Mouse (Mus musculus) C2C12 (cell line): Measurements from ENCODE around the gene Fam205a1. TPM values are rescaled to one million over a fixed set of nuclear protein-coding genes. Genes with fewer than 3 reads are reported as not detected.

Source experiments
- H3K27me3 ChIP-seq: one replicate; pipeline ENCODE4 v1.6.1; 2011; ENCODE audit not compliant: control insufficient read depth, insufficient read depth, insufficient read length
- H3K36me3 ChIP-seq: one replicate; pipeline ENCODE4 v1.6.1; 2011; ENCODE audit not compliant: control insufficient read depth, insufficient read depth
- H3K4me3 ChIP-seq: one replicate; pipeline ENCODE4 v1.5.1; 2011; ENCODE audit warnings: mild to moderate bottlenecking, control low read depth; ENCODE audit not compliant: poor library complexity, insufficient read depth, severe bottlenecking
- H3K79me2 ChIP-seq: one replicate; pipeline ENCODE4 v1.6.1; 2011; ENCODE audit not compliant: control insufficient read depth, insufficient read depth
- H3K79me3 ChIP-seq: one replicate; pipeline ENCODE4 v1.6.1; 2011; ENCODE audit warnings: low read depth, control low read depth
- H3ac ChIP-seq: one replicate; pipeline ENCODE3; 2011; ENCODE audit warnings: low read depth; ENCODE audit not compliant: control insufficient read depth, insufficient read length
- CEBPB ChIP-seq: IDR thresholded peaks from one replicate; pipeline ENCODE4 v1.6.1; 2011; ENCODE audit warnings: low read depth, mild to moderate bottlenecking, control low read depth, moderate library complexity
- CTCF ChIP-seq: IDR thresholded peaks from one replicate; pipeline ENCODE4 v1.5.1; 2011; ENCODE audit not compliant: control insufficient read depth, insufficient read depth, insufficient read length
- FOSL1 ChIP-seq: IDR thresholded peaks from one replicate; pipeline ENCODE4 v1.8.0; 2011; ENCODE audit warnings: mild to moderate bottlenecking, low read length; ENCODE audit not compliant: poor library complexity, insufficient read depth, severe bottlenecking
- MAX ChIP-seq: IDR thresholded peaks from one replicate; pipeline ENCODE4 v1.6.1; 2011; ENCODE audit warnings: mild to moderate bottlenecking, control low read depth
- MYOD1 ChIP-seq: IDR thresholded peaks from one replicate; pipeline ENCODE4 v1.6.1; 2011; ENCODE audit warnings: low read depth; ENCODE audit not compliant: control insufficient read depth, insufficient read length
- MYOG ChIP-seq: IDR thresholded peaks from one replicate; pipeline ENCODE4 v1.6.1; 2011; ENCODE audit not compliant: control insufficient read depth, insufficient read length; ENCODE audit errors: extremely low read depth
- USF1 ChIP-seq: IDR thresholded peaks from one replicate; pipeline ENCODE4 v1.6.1; 2011; ENCODE audit warnings: low read depth, mild to moderate bottlenecking, control low read depth, moderate library complexity
- polyA plus RNA-seq: library from polyadenylated mRNA; unstranded; fragments of >200 nt; fragmentation: generic; extraction: Trizol; gene quantifications from one replicate; pipeline ENCODE4 v1.2.1, GENCODE M21; 2012; ENCODE audit warnings: missing spikeins

The Fam205a1 gene
- polyA plus RNA-seq, 1 experiment: not detected

- no peak overlapping the region for H3K4me3 ChIP-seq
- peaks cover 40% of the 10 kb centered on the region for H3K27me3 ChIP-seq
- H3K79me2 ChIP-seq: no peaks in the 10 kb centered on the region
- H3K79me3 ChIP-seq: no peaks in the 10 kb centered on the region
- no peak for TF ChIP-seq CTCF
- TF ChIP-seq MYOD1: no peak
- TF ChIP-seq FOSL1: no peak
- no peak for TF ChIP-seq USF1
- TF ChIP-seq MYOG: no peak
- TF ChIP-seq CEBPB: no peak
- TF ChIP-seq MAX: no peak
- no peaks in the 10 kb centered on the region for H3K36me3 ChIP-seq
- H3ac ChIP-seq: no peak overlapping the region
Observed at GRCm38 (mm10) chr4:42876586-42877291, 23.1 kb upstream of the Fam205a1 start.

- Histone ChIP-seq H3K79me3 (no peaks in the 10 kb centered on the region), H3K79me2 (no peaks in the 10 kb centered on the region), H3ac (no peak within 1 kb of the TSS), H3K36me3 (no peaks in the 10 kb centered on the region), H3K27me3 (peaks cover 44% of the 10 kb centered on the region), H3K4me3 (no peak within 1 kb of the TSS)
- no peak for TF ChIP-seq MYOD1
- no peak for TF ChIP-seq MAX
- no peak for TF ChIP-seq CEBPB
- TF ChIP-seq CTCF: no peak
- no peak for TF ChIP-seq FOSL1
- TF ChIP-seq USF1: no peak
- no peak for TF ChIP-seq MYOG
Observed at GRCm38 (mm10) chr4:42874134-42874533, 20.4 kb upstream of the Fam205a1 start, which contains the start of gene Fam205c. Gene Fam205c, minus strand, starts transcription at chr4:42874234.

- H3ac ChIP-seq: no peak overlapping the region
- H3K79me3 ChIP-seq: no peaks in the 10 kb centered on the region
- no peaks in the 10 kb centered on the region for H3K79me2 ChIP-seq
- H3K4me3 ChIP-seq: no peak overlapping the region
- no peaks in the 10 kb centered on the region for H3K36me3 ChIP-seq
- peaks cover 41% of the 10 kb centered on the region for H3K27me3 ChIP-seq
- TF ChIP-seq USF1 (no peak), CEBPB (no peak), FOSL1 (no peak), CTCF (no peak)
Observed at GRCm38 (mm10) chr4:42872746-42873435, 19.2 kb upstream of the Fam205a1 start.

GRCm38 (mm10) chr4:42872151-42872550 lies 18.5 kb upstream of the Fam205a1 start:
- peaks cover 41% of the 10 kb centered on the region for H3K27me3 ChIP-seq
- H3K79me3 ChIP-seq: no peaks in the 10 kb centered on the region
- H3K79me2 ChIP-seq: no peaks in the 10 kb centered on the region
- H3K36me3 ChIP-seq: no peaks in the 10 kb centered on the region
- H3K4me3 ChIP-seq: no peak overlapping the region
- TF ChIP-seq USF1 (no peak), MYOD1 (no peak)
- no peak overlapping the region for H3ac ChIP-seq

DNA sequence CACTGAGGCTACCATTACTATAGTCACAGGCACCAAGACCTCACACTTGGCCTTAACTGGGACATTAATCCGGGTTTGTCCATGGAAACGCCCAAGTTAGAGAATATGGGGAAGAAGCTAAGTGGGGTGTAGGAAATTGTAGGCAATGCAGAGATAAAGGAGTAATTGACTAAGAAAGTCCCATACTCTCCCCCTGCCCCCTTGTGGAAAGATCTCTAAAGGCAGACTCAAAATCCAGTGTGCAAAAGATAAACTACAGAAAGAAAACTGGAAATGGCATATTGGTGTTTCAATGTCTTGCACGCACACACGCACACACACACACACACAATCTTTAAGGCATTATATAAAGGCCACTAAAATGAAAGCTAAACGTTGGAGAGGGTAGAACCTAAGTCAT lies 17.1 kb upstream of the Fam205a1 start:
- TF ChIP-seq CEBPB: no peak
- TF ChIP-seq MYOG: no peak
- no peak for TF ChIP-seq MAX
- no peak for TF ChIP-seq CTCF
- no peak for TF ChIP-seq MYOD1
- TF ChIP-seq USF1: no peak
- TF ChIP-seq FOSL1: no peak
- Histone ChIP-seq H3K79me3 (no peaks in the 10 kb centered on the region), H3K4me3 (no peak overlapping the region), H3K79me2 (no peaks in the 10 kb centered on the region), H3K36me3 (no peaks in the 10 kb centered on the region), H3ac (no peak overlapping the region), H3K27me3 (peaks cover 37% of the 10 kb centered on the region)

GRCm38 (mm10) chr4:42868193-42868592 lies 14.5 kb upstream of the Fam205a1 start:
- Histone ChIP-seq H3K79me2 (no peaks in the 10 kb centered on the region), H3K4me3 (no peak overlapping the region), H3K36me3 (no peaks in the 10 kb centered on the region), H3K27me3 (peaks cover 28% of the 10 kb centered on the region), H3K79me3 (no peaks in the 10 kb centered on the region), H3ac (no peak overlapping the region)
- TF ChIP-seq CTCF (no peak), MAX (no peak), CEBPB (no peak), MYOG (no peak), MYOD1 (no peak), FOSL1 (no peak), USF1 (no peak)
